Mouse (Mus musculus) right cerebral cortex, postnatal 10 days (tissue): ENCODE measurements around the gene Vmn1r163.
"Not testable (repeated sequence)": the region's sequence is repeated elsewhere in the genome, so short reads cannot be mapped to it uniquely, and the experiment has no call there.

Experiments
- DNase-seq, 2 experiments: peaks; one replicate each; pipeline ENCODE4 v3.0.0; 2021; ENCODE audit warnings: low spot score in 2 of 2

The Vmn1r163 gene

DNA sequence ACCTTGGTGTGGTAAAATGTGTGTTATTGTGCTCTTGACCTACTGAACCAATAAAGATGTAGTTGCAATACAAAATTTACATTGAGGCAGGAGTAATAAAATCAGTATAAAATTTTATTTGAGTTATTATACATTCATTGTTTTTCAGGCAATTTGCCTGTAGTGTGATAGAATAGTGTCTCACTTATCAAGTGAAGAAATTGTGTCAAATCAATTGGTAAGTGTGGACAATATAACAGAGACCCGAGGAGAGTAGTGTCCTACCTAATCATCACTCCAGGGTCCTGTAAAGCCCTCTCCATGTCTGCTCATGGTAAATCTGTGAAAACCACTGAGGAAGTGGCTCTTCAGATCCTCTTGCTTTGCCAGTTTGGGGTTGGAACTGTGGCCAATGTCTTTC, at the start of gene Vmn1r163:
Vmn1r163 (plus strand) TSS at position 301 of the 400 bp plus-strand sequence.
- DNase-seq: not testable (repeated sequence)

DNA sequence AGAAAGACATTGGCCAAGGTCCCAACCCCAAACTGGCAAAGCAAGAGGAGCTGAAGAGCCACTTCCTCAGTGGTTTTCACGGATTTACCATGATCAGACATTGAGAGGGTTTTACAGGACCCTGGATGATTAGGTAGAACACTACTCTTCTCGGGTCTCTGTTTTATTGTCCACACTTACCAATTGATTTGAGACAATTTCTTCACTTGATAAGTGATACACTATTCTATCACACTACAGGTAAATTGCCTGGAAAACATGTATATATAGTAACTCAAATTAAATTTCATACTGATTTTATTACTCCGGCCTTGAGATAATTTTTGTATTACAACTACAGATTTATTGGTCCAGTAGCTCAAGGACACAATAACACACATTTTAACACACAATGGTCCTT, 35.5 kb upstream of the Vmn1r163 start, which contains the start of gene Gm4216:
Gm4216 (minus strand) TSS at position 101 of the 400 bp plus-strand sequence.
- not testable (repeated sequence) for DNase-seq

DNA sequence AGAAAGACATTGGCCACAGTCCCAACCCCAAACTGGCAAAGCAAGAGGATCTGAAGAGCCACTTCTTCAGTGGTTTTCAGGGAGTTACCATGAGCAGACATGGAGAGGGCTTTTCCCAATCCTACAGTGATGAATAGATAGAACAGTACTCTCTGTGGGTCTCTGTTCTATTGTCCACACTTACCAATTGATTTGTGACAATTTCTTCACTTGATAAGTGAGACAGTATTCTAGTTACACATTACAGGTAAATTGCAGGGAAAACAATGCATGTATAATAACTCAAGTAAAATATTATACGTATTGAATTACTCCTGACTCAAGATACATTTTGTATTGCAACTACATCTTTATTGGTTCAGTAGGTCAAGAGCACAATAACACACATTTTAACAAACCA, 12.0 kb downstream of the Vmn1r163 start, which contains the start of gene Gm8720:
Gm8720 (minus strand) TSS at position 101 of the 400 bp plus-strand sequence.
- not testable (repeated sequence) for DNase-seq
